Mouse (Mus musculus): Measurements from ENCODE around the gene Phf21a.

GRCm38 (mm10) chr2:92067600-92067999, 25.3 kb upstream of the Phf21a start:
- TF ChIP-seq CTCF (IDR thresholded peaks at IDR 0.05; ENCODE audit: low read depth): no peak
- TF ChIP-seq EP300 (IDR thresholded peaks at IDR 0.05; ENCODE audit: low read depth): no peak
